Mouse (Mus musculus) central nervous system, embryonic 18 days (tissue): ENCODE results near the gene Dnaja2. TPM values are rescaled to one million over a fixed set of nuclear protein-coding genes. Genes with fewer than 3 reads are reported as not detected.

ENCODE experiments used
- polyA plus RNA-seq: library from polyadenylated mRNA; depleted of rRNA; stranded (reverse); fragments of >200 nt; gene quantifications from 2 replicates; pipeline ENCODE4 v1.2.3, GENCODE M21; 2012; rRNA removed

Dnaja2 gene
- 63.7 and 64.6 TPM in 2 replicates for polyA plus RNA-seq

DNA sequence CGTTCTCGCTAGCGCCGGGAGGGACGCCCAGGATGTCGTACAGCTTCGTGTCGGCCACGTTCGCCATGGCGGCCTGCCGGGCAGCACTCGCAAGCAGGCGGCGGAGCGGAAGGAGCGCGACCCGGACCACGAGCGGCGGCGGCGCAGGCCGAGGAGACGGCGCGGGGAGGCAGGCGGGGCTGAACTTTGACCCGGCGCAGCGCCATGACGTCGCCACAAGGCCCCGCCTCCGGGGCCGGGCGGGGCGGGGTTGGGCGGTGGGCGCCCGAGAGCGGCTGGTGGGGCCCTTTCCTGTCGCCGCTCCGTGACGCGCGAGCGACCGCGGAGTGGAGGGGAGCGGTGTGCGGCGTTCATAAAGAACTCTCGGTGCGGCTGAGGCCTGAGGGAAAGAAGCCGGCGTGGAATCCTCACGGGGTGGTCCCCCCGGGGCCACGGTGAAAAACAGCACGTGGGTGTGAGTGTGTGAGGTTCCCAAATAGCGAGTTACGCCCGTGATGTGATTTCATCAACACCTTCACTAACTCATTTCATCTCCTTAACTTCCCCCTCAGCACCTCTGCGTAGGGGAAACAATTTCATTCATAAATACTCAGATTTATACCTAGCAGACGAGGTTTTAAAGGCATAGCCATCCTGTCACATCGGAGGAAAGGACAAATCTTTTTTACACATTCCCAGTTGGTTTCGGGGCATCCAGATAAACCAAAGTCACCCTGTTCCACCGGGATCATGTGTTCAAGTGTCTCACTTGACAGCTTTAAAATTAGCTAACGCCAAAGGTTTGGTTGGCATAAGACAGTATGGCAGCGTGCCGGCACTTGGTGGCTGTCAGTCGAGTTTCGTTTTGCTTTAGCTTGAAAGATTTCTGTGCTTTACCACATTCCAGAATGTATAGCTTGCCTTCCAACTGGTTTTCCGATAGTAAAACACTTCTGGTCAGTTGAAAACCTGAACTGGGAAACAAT lies at the start of gene Dnaja2:
Gene Dnaja2, minus strand, starts transcription at position 164 of the 965 bp plus-strand sequence.

GRCm38 (mm10) chr8:85492125-85492875 lies 62.8 kb downstream of the Dnaja2 start, which contains the start of gene Gpt2:
Gene Gpt2, plus strand, starts transcription at chr8:85492576.

Other genes with a start within 250 kb of the Dnaja2 start
- gene Mylk3, start 169.0 kb downstream of the Dnaja2 start, polyA plus RNA-seq = 0.05 and 0.11 TPM in 2 replicates
- 29.2 and 31.8 TPM in 2 replicates for gene 4921524J17Rik, start 122.5 kb downstream of the Dnaja2 start, polyA plus RNA-seq
- gene Gpt2, start 62.8 kb downstream of the Dnaja2 start, polyA plus RNA-seq = 33.1 and 37.2 TPM in 2 replicates
- 68.7 and 69.5 TPM in 2 replicates for gene Neto2, start 145.6 kb upstream of the Dnaja2 start, polyA plus RNA-seq